Mouse (Mus musculus) limb, embryonic 13.5 days (tissue): ENCODE results near the gene Pom121l2. TPM values are rescaled to one million over a fixed set of nuclear protein-coding genes. Genes with fewer than 3 reads are reported as not detected.

Experiments used
- ATAC-seq: fragments of 200-750 bp; cut with Nextera tagmentation; 2 replicates; pipeline ENCODE4 v1.8.0; 2017; ENCODE audit warnings: low read depth, moderate number of reproducible peaks, moderate TSS enrichment; ENCODE audit not compliant: low FRiP score
- H3K27ac ChIP-seq: fragments of 300-500 bp; sonication (generic); 2 replicates; pipeline ENCODE4 v1.5.1; 2015; ENCODE audit warnings: inconsistent platforms, mild to moderate bottlenecking, moderate library complexity
- H3K27me3 ChIP-seq: fragments of 300-500 bp; sonication (generic); 2 replicates; pipeline ENCODE4 v1.6.1; 2015; ENCODE audit warnings: mild to moderate bottlenecking, inconsistent platforms
- H3K36me3 ChIP-seq: fragments of 300-500 bp; sonication (generic); 2 replicates; pipeline ENCODE4 v1.6.1; 2015; ENCODE audit warnings: inconsistent platforms, mild to moderate bottlenecking, moderate library complexity
- H3K4me1 ChIP-seq: fragments of 300-500 bp; sonication (generic); 2 replicates; pipeline ENCODE4 v1.6.1; 2015; ENCODE audit warnings: inconsistent platforms
- H3K4me2 ChIP-seq: fragments of 300-500 bp; sonication (generic); replicated peaks from 2 replicates; pipeline ENCODE4 v1.6.1; 2015; ENCODE audit warnings: inconsistent platforms, mild to moderate bottlenecking, moderate library complexity
- H3K4me3 ChIP-seq: fragments of 300-500 bp; sonication (generic); 2 replicates; pipeline ENCODE4 v1.5.1; 2015; ENCODE audit warnings: moderate library complexity, mild to moderate bottlenecking, inconsistent platforms
- H3K9ac ChIP-seq: fragments of 300-500 bp; sonication (generic); 2 replicates; pipeline ENCODE4 v1.6.1; 2015; ENCODE audit warnings: mild to moderate bottlenecking, inconsistent platforms
- H3K9me3 ChIP-seq: fragments of 300-500 bp; sonication (generic); 2 replicates; pipeline ENCODE4 v1.6.1; 2016; ENCODE audit warnings: inconsistent platforms
- WGBS: fragments of 180-500 bp; shearing (Covaris S2); methylation state at CpG from one replicate; pipeline ENCODE4 v1.1.7; 2015; 5-methylcytosine and 5-hydroxymethylcytosine counted together
- microRNA-seq: library from miRNA; unstranded; fragments of <30 nt; microRNA quantifications from one replicate; pipeline ENCODE4, GENCODE M21; 2016
- polyA plus RNA-seq: library from polyadenylated mRNA; unstranded; fragments of >200 nt; fragmentation: Nextera tagmentation; extraction: Ambion mirVana; gene quantifications from 2 replicates; pipeline ENCODE4 v1.2.1, GENCODE M21; 2015

The Pom121l2 gene
- polyA plus RNA-seq, 1 experiment from 2014 or later: 0.38 TPM

- WGBS: 57% methylated on average over 2 of the region's 2 CpGs
- peak overlapping the region; percentile 79 for H3K4me2 ChIP-seq
- H3K9me3 ChIP-seq: no peaks in the 10 kb centered on the region
- peak overlapping the region; percentile 28; the same call in 1 of the 2 replicates for H3K27ac ChIP-seq
- H3K4me1 ChIP-seq: peaks cover 41% of the 10 kb centered on the region
- no peaks in the 10 kb centered on the region for H3K36me3 ChIP-seq
- H3K4me3 ChIP-seq: no peak overlapping the region
- no peak for ATAC-seq
- no peaks in the 10 kb centered on the region for H3K27me3 ChIP-seq
- H3K9ac ChIP-seq: 0 out of 2 replicates have a peak overlapping the region, but pooled peaks have one; percentile 25
Observed at GRCm38 (mm10) chr13:22037415-22037814, 56.4 kb downstream of the Pom121l2 start.

Small RNA genes lying within 50 kb of the gene (microRNA-seq; reads per million reads assigned to microRNA genes)
- gene Gm44390: not detected

Other genes starting within 250 kb of the Pom121l2 start
- gene Hist1h4j, start 246.1 kb upstream of the Pom121l2 start, polyA plus RNA-seq: 1.2 and 1.3 TPM in 2 replicates
- 4.0 and 8.4 TPM in 2 replicates for gene Hist1h4k, start 230.7 kb upstream of the Pom121l2 start, polyA plus RNA-seq
- 39.8 and 57.2 TPM in 2 replicates for gene Hist1h2ak, start 227.4 kb upstream of the Pom121l2 start, polyA plus RNA-seq
- 4.4 and 5.9 TPM in 2 replicates for gene Hist1h2bn, start 227.1 kb upstream of the Pom121l2 start, polyA plus RNA-seq
- 25.1 TPM in 2 replicates for gene Hist1h1b, start 200.6 kb upstream of the Pom121l2 start, polyA plus RNA-seq
- 133 and 146 TPM in 2 replicates for gene Hist1h3i, start 197.8 kb upstream of the Pom121l2 start, polyA plus RNA-seq
- gene Hist1h2an, start 194.0 kb upstream of the Pom121l2 start, polyA plus RNA-seq: 6.8 and 17.0 TPM in 2 replicates
- 3.3 TPM in 2 replicates for gene Hist1h2bp, start 193.7 kb upstream of the Pom121l2 start, polyA plus RNA-seq
- 33.2 and 35.5 TPM in 2 replicates for gene Hist1h2bq, start 171.0 kb upstream of the Pom121l2 start, polyA plus RNA-seq
- gene Hist1h2ao, start 170.7 kb upstream of the Pom121l2 start, polyA plus RNA-seq: not detected in 2 replicates
- gene Hist1h4m, start 169.4 kb upstream of the Pom121l2 start, polyA plus RNA-seq: not detected in 2 replicates
- 20.5 and 21.8 TPM in 2 replicates for gene Hist1h4n, start 149.0 kb upstream of the Pom121l2 start, polyA plus RNA-seq
- 3,649 and 3,737 TPM in 2 replicates for gene Hist1h2ap, start 147.7 kb upstream of the Pom121l2 start, polyA plus RNA-seq
- gene Hist1h2br, start 147.5 kb upstream of the Pom121l2 start, polyA plus RNA-seq: 34.8 and 36.3 TPM in 2 replicates
- gene Zfp184, start 36.1 kb upstream of the Pom121l2 start, polyA plus RNA-seq: 18.3 and 20.2 TPM in 2 replicates
- 0.98 and 1.1 TPM in 2 replicates for gene Prss16, start 28.5 kb downstream of the Pom121l2 start, polyA plus RNA-seq
- gene Hist1h2ah, start 54.4 kb downstream of the Pom121l2 start, polyA plus RNA-seq: 8.8 and 11.8 TPM in 2 replicates
- 14.4 and 16.2 TPM in 2 replicates for gene Hist1h2bk, start 54.7 kb downstream of the Pom121l2 start, polyA plus RNA-seq
- gene Hist1h4i, start 60.2 kb downstream of the Pom121l2 start, polyA plus RNA-seq: 25.3 and 27.8 TPM in 2 replicates
- 75.9 and 76.5 TPM in 2 replicates for gene Hist1h2ag, start 61.8 kb downstream of the Pom121l2 start, polyA plus RNA-seq
- 17.9 TPM in 2 replicates for gene Hist1h2bj, start 62.0 kb downstream of the Pom121l2 start, polyA plus RNA-seq
- not detected in 2 replicates for gene Vmn1r188, start 103.2 kb downstream of the Pom121l2 start, polyA plus RNA-seq
- gene Vmn1r189, start 124.6 kb downstream of the Pom121l2 start, polyA plus RNA-seq: not detected in 2 replicates
- gene Vmn1r191, start 202.8 kb downstream of the Pom121l2 start, polyA plus RNA-seq: not detected in 2 replicates
- not detected in 2 replicates for gene Vmn1r192, start 209.9 kb downstream of the Pom121l2 start, polyA plus RNA-seq
- not detected in 2 replicates for gene Vmn1r193, start 242.0 kb downstream of the Pom121l2 start, polyA plus RNA-seq